Mouse (Mus musculus) heart, embryonic 14.5 days (tissue): ENCODE results near the gene Nedd4. TPM values are rescaled to one million over a fixed set of nuclear protein-coding genes. Genes with fewer than 3 reads are reported as not detected.
A peak's percentile ranks its signal among the peaks of the same experiment; 100 is the strongest.

ENCODE experiments used
- ATAC-seq: fragments of 200-750 bp; cut with Nextera tagmentation; 2 replicates; pipeline ENCODE4 v1.8.0; 2017; ENCODE audit warnings: low read depth, moderate TSS enrichment; ENCODE audit not compliant: insufficient number of reproducible peaks, insufficient read depth, low FRiP score
- H3K27ac ChIP-seq, 2 experiments: fragments of 200-500 bp in 1 of 2; fragments of 300-500 bp in 1 of 2; sonication (generic) in 1 of 2; replicated peaks in 1 of 2; 2 replicates each; pipeline ENCODE4 v1.5.1; 2012 to 2014; ENCODE audit warnings: low read depth in 2 of 2, low read length in 2 of 2, control low read depth in 1 of 2, mild to moderate bottlenecking in 1 of 2, mixed read lengths in 1 of 2; ENCODE audit not compliant: control insufficient read depth in 1 of 2, insufficient read depth in 1 of 2
- H3K27me3 ChIP-seq: fragments of 300-500 bp; sonication (generic); 2 replicates; pipeline ENCODE4 v1.6.1; 2014; ENCODE audit warnings: mild to moderate bottlenecking, low read length, control low read depth; ENCODE audit not compliant: control insufficient read depth, insufficient read depth
- H3K36me3 ChIP-seq: fragments of 300-500 bp; sonication (generic); 2 replicates; pipeline ENCODE4 v1.6.1; 2014; ENCODE audit warnings: mild to moderate bottlenecking, control low read depth, low read length, mixed read lengths; ENCODE audit not compliant: control insufficient read depth, insufficient read depth
- H3K4me1 ChIP-seq, 2 experiments: fragments of 200-500 bp in 1 of 2; fragments of 300-500 bp in 1 of 2; sonication (generic) in 1 of 2; 2 replicates each; pipeline ENCODE4 v1.6.1; 2012 to 2014; ENCODE audit warnings: low read length in 2 of 2, control low read depth in 1 of 2, mixed read lengths in 1 of 2; ENCODE audit not compliant: control insufficient read depth in 2 of 2, insufficient read depth in 2 of 2
- H3K4me2 ChIP-seq: fragments of 300-500 bp; sonication (generic); 2 replicates; pipeline ENCODE4 v1.6.1; 2014; ENCODE audit warnings: mild to moderate bottlenecking, low read length
- H3K4me3 ChIP-seq, 2 experiments: fragments of 200-500 bp in 1 of 2; fragments of 300-500 bp in 1 of 2; sonication (generic) in 1 of 2; 2 replicates each; pipeline ENCODE4 v1.5.1; 2012 to 2014; ENCODE audit warnings: low read length in 2 of 2, mild to moderate bottlenecking in 2 of 2, control low read depth in 1 of 2, low read depth in 1 of 2, moderate library complexity in 1 of 2; ENCODE audit not compliant: control insufficient read depth in 1 of 2, insufficient read depth in 1 of 2
- H3K9ac ChIP-seq: fragments of 300-500 bp; sonication (generic); 2 replicates; pipeline ENCODE4 v1.6.1; 2014; ENCODE audit warnings: mild to moderate bottlenecking, low read length
- H3K9me3 ChIP-seq: fragments of 300-500 bp; sonication (generic); 2 replicates; pipeline ENCODE4 v1.6.1; 2016; ENCODE audit warnings: low read length, control low read depth; ENCODE audit not compliant: control insufficient read depth
- WGBS: fragments of 180-500 bp; shearing (Covaris S2); extraction: QIAGEN DNeasy Blood & Tissue Kit; methylation state at CpG from one replicate; pipeline ENCODE4 v1.1.7; 2014; 5-methylcytosine and 5-hydroxymethylcytosine counted together
- polyA plus RNA-seq: library from polyadenylated mRNA; unstranded; fragments of >200 nt; fragmentation: Nextera tagmentation; extraction: Ambion mirVana; gene quantifications from 2 replicates; pipeline ENCODE4 v1.2.1, GENCODE M21; 2014

The Nedd4 gene
- polyA plus RNA-seq, 1 experiment from 2014 or later = 612 TPM

- peaks cover 3 to 42% of the 10 kb centered on the region in 2 experiments for H3K4me1 ChIP-seq
- no peak for ATAC-seq
- H3K9ac ChIP-seq = no peak overlapping the region
- no peaks in the 10 kb centered on the region for H3K9me3 ChIP-seq
- peak overlapping the region in 1 of 2 experiments; percentile 61; a peak in 1 of 4 replicates for H3K27ac ChIP-seq
- peaks cover 97% of the 10 kb centered on the region for H3K36me3 ChIP-seq
- no peak overlapping the region for H3K4me2 ChIP-seq
- no peak overlapping the region for H3K4me3 ChIP-seq
- 83% methylated on average over 7 of the region's 7 CpGs for WGBS
- H3K27me3 ChIP-seq = no peaks in the 10 kb centered on the region
Observed at GRCm38 (mm10) chr9:72669383-72669782, 7.2 kb downstream of the Nedd4 start.

- no peak overlapping the region for H3K4me2 ChIP-seq
- peaks cover 97% of the 10 kb centered on the region for H3K36me3 ChIP-seq
- ATAC-seq = no peak
- 38% methylated on average over 2 of the region's 2 CpGs for WGBS
- H3K27me3 ChIP-seq = no peaks in the 10 kb centered on the region
- no peak overlapping the region for H3K9ac ChIP-seq
- no peak overlapping the region for H3K27ac ChIP-seq
- no peak overlapping the region for H3K4me3 ChIP-seq
- peaks cover 0 to 17% of the 10 kb centered on the region in 2 experiments; a peak in 2 of 4 replicates for H3K4me1 ChIP-seq
- no peaks in the 10 kb centered on the region for H3K9me3 ChIP-seq
Observed at GRCm38 (mm10) chr9:72672361-72672760, 10.2 kb downstream of the Nedd4 start.

- 83% methylated on average over 6 of the region's 6 CpGs for WGBS
- ATAC-seq = no peak
- H3K9me3 ChIP-seq = no peaks in the 10 kb centered on the region
- no peaks in the 10 kb centered on the region for H3K27me3 ChIP-seq
- peak overlapping the region in 1 of 2 experiments; percentile 17; a peak in 1 of 4 replicates for H3K27ac ChIP-seq
- peaks cover 97% of the 10 kb centered on the region for H3K36me3 ChIP-seq
- H3K9ac ChIP-seq = 0 out of 2 replicates have a peak overlapping the region, but pooled peaks have one; percentile 4
- H3K4me2 ChIP-seq = no peak overlapping the region
- no peak overlapping the region for H3K4me3 ChIP-seq
- peaks cover 0 to 3% of the 10 kb centered on the region in 2 experiments; a peak in 1 of 4 replicates for H3K4me1 ChIP-seq
Observed at GRCm38 (mm10) chr9:72674957-72675744, 13.0 kb downstream of the Nedd4 start.

- Histone ChIP-seq H3K4me3 (no peak overlapping the region), H3K9ac (0 out of 2 replicates have a peak overlapping the region, but pooled peaks have one; percentile 4), H3K4me1 (no peaks in the 10 kb centered on the region), H3K27ac (no peak overlapping the region), H3K9me3 (no peaks in the 10 kb centered on the region), H3K27me3 (no peaks in the 10 kb centered on the region), H3K36me3 (peaks cover 91% of the 10 kb centered on the region), H3K4me2 (no peak overlapping the region)
- ATAC-seq = no peak
- 80% methylated on average over 3 of the region's 3 CpGs for WGBS
Observed at GRCm38 (mm10) chr9:72675745-72676200, 13.6 kb downstream of the Nedd4 start.

- WGBS = 89% methylated on average over 5 of the region's 5 CpGs
- H3K4me2 ChIP-seq = no peak overlapping the region
- ATAC-seq = no peak
Observed at GRCm38 (mm10) chr9:72677659-72678058, 15.5 kb downstream of the Nedd4 start.

GRCm38 (mm10) chr9:72678771-72679170, 16.6 kb downstream of the Nedd4 start:
- H3K4me1 ChIP-seq = peaks cover 0 to 6% of the 10 kb centered on the region in 2 experiments; a peak in 1 of 4 replicates
- no peaks in the 10 kb centered on the region for H3K27me3 ChIP-seq
- H3K4me3 ChIP-seq = no peak overlapping the region
- no peak overlapping the region for H3K27ac ChIP-seq
- 69% methylated on average over 4 of the region's 4 CpGs for WGBS
- no peak overlapping the region for H3K4me2 ChIP-seq
- no peak overlapping the region for H3K9ac ChIP-seq
- H3K9me3 ChIP-seq = no peaks in the 10 kb centered on the region
- H3K36me3 ChIP-seq = peaks cover 88% of the 10 kb centered on the region
- ATAC-seq = no peak

More at GRCm38 (mm10) chr9:72677659-72678058, 15.5 kb downstream of the Nedd4 start:
- peaks cover 90% of the 10 kb centered on the region for H3K36me3 ChIP-seq
- H3K9me3 ChIP-seq = no peaks in the 10 kb centered on the region
- peaks cover 0 to 6% of the 10 kb centered on the region in 2 experiments; a peak in 1 of 4 replicates for H3K4me1 ChIP-seq
- no peaks in the 10 kb centered on the region for H3K27me3 ChIP-seq
- H3K9ac ChIP-seq = no peak overlapping the region
- no peak overlapping the region for H3K27ac ChIP-seq
- H3K4me3 ChIP-seq = no peak overlapping the region

GRCm38 (mm10) chr9:72681652-72682228, 19.6 kb downstream of the Nedd4 start:
- peaks cover 87% of the 10 kb centered on the region for H3K36me3 ChIP-seq
- peak; percentile 71 for ATAC-seq
- WGBS = 46% methylated on average over 8 of the region's 8 CpGs

More at GRCm38 (mm10) chr9:72681652-72682228, 19.6 kb downstream of the Nedd4 start:
- no peak overlapping the region for H3K9ac ChIP-seq
- no peaks in the 10 kb centered on the region for H3K9me3 ChIP-seq
- no peaks in the 10 kb centered on the region for H3K27me3 ChIP-seq
- no peak overlapping the region for H3K4me3 ChIP-seq
- H3K4me1 ChIP-seq = peaks cover 3 to 25% of the 10 kb centered on the region in 2 experiments
- peak overlapping the region; percentile 16; the same call in 1 of the 2 replicates for H3K4me2 ChIP-seq
- H3K27ac ChIP-seq = peak overlapping the region; percentile 68 to 79
